Mouse (Mus musculus) megakaryocyte, embryonic 14.5 days (primary cell): ENCODE data around the gene Entpd3. TPM values are rescaled to one million over a fixed set of nuclear protein-coding genes. Genes with fewer than 3 reads are reported as not detected.
"Not testable (repeated sequence)": the region's sequence is repeated elsewhere in the genome, so short reads cannot be mapped to it uniquely, and the experiment has no call there.

Experiments used
- H3K27me3 ChIP-seq: replicated peaks from 2 replicates; pipeline ENCODE3; 2012; ENCODE audit warnings: inconsistent platforms
- H3K36me3 ChIP-seq: replicated peaks from 2 replicates; pipeline ENCODE3; 2012; ENCODE audit warnings: low read length, inconsistent platforms, mixed read lengths
- H3K4me1 ChIP-seq: 2 replicates; pipeline ENCODE4 v1.6.1; 2012; ENCODE audit warnings: inconsistent platforms
- H3K4me3 ChIP-seq: replicated peaks from 2 replicates; pipeline ENCODE3; 2012; ENCODE audit warnings: moderate library complexity, mild to moderate bottlenecking, inconsistent platforms
- H3K9me3 ChIP-seq: 2 replicates; pipeline ENCODE4 v1.6.1; 2012; ENCODE audit warnings: inconsistent platforms
- FLI1 ChIP-seq: IDR thresholded peaks from 2 replicates; pipeline ENCODE4 v1.6.1; 2012; ENCODE audit warnings: low read length, inconsistent platforms, mixed read lengths
- GATA1 ChIP-seq: IDR thresholded peaks from 3 replicates; pipeline ENCODE4 v1.6.1; 2012; ENCODE audit warnings: mixed read lengths, low read length, inconsistent platforms, borderline replicate concordance
- polyA plus RNA-seq: library from polyadenylated mRNA; stranded (reverse); fragments of >175 nt; gene quantifications from 2 replicates; pipeline ENCODE4 v1.2.3, GENCODE M21; 2012; ENCODE audit warnings: low replicate concordance; ENCODE audit not compliant: insufficient read depth

Gene Entpd3
- polyA plus RNA-seq, 1 experiment = not detected

- no peaks in the 10 kb centered on the region for H3K36me3 ChIP-seq
- no peak overlapping the region for H3K4me3 ChIP-seq
- TF ChIP-seq FLI1 = no peak
- peaks cover 35% of the 10 kb centered on the region for H3K9me3 ChIP-seq
- peaks cover 8% of the 10 kb centered on the region for H3K4me1 ChIP-seq
- peaks cover 26% of the 10 kb centered on the region for H3K27me3 ChIP-seq
Measured at GRCm38 (mm10) chr9:120532691-120533090, 6.9 kb upstream of the Entpd3 start.

GRCm38 (mm10) chr9:120533446-120533950 is 6.1 kb upstream of the Entpd3 start:
- not testable (repeated sequence) for H3K4me1 ChIP-seq, H3K4me3 ChIP-seq, H3K36me3 ChIP-seq
- peaks cover 34% of the 10 kb centered on the region for H3K27me3 ChIP-seq
- H3K9me3 ChIP-seq = peaks cover 28% of the 10 kb centered on the region

- Histone ChIP-seq H3K4me3 (no peak overlapping the region), H3K4me1 (peaks cover 20% of the 10 kb centered on the region), H3K9me3 (no peaks in the 10 kb centered on the region), H3K36me3 (no peaks in the 10 kb centered on the region), H3K27me3 (peaks cover 72% of the 10 kb centered on the region)
- TF ChIP-seq FLI1 (no peak), GATA1 (no peak)
Measured at GRCm38 (mm10) chr9:120541411-120541810, 1.8 kb downstream of the Entpd3 start.

- no peak for TF ChIP-seq FLI1
- Histone ChIP-seq H3K27me3 (peaks cover 71% of the 10 kb centered on the region), H3K4me3 (no peak overlapping the region)
Measured at GRCm38 (mm10) chr9:120542241-120542640, 2.6 kb downstream of the Entpd3 start.

GRCm38 (mm10) chr9:120545994-120546393 is 6.4 kb downstream of the Entpd3 start:
- peak overlapping the region; percentile 11 for H3K4me3 ChIP-seq
- H3K4me1 ChIP-seq = peaks cover 19% of the 10 kb centered on the region
- H3K36me3 ChIP-seq = no peaks in the 10 kb centered on the region

More at GRCm38 (mm10) chr9:120542241-120542640, 2.6 kb downstream of the Entpd3 start:
- Histone ChIP-seq H3K9me3 (no peaks in the 10 kb centered on the region), H3K4me1 (peaks cover 28% of the 10 kb centered on the region), H3K36me3 (no peaks in the 10 kb centered on the region)

GRCm38 (mm10) chr9:120546482-120546881 is 6.9 kb downstream of the Entpd3 start:
- H3K36me3 ChIP-seq = no peaks in the 10 kb centered on the region
- TF ChIP-seq FLI1 = no peak
- no peak for TF ChIP-seq GATA1
- H3K4me1 ChIP-seq = peaks cover 19% of the 10 kb centered on the region
- peak overlapping the region; percentile 21 for H3K4me3 ChIP-seq
- peaks cover 62% of the 10 kb centered on the region for H3K27me3 ChIP-seq
- no peaks in the 10 kb centered on the region for H3K9me3 ChIP-seq

More at GRCm38 (mm10) chr9:120545994-120546393, 6.4 kb downstream of the Entpd3 start:
- no peaks in the 10 kb centered on the region for H3K9me3 ChIP-seq
- peaks cover 63% of the 10 kb centered on the region for H3K27me3 ChIP-seq
- TF ChIP-seq GATA1 (no peak), FLI1 (no peak)

- no peak for TF ChIP-seq GATA1
- no peak for TF ChIP-seq FLI1
- no peaks in the 10 kb centered on the region for H3K9me3 ChIP-seq
- H3K4me1 ChIP-seq = peaks cover 19% of the 10 kb centered on the region
- H3K27me3 ChIP-seq = peaks cover 59% of the 10 kb centered on the region
- H3K36me3 ChIP-seq = no peaks in the 10 kb centered on the region
- peak overlapping the region; percentile 28 for H3K4me3 ChIP-seq
Measured at GRCm38 (mm10) chr9:120547026-120547668, 7.5 kb downstream of the Entpd3 start.

GRCm38 (mm10) chr9:120550778-120551177 is 11.2 kb downstream of the Entpd3 start:
- H3K4me1 ChIP-seq = peaks cover 17% of the 10 kb centered on the region
- H3K4me3 ChIP-seq = no peak overlapping the region
- TF ChIP-seq FLI1 (no peak), GATA1 (no peak)
- no peaks in the 10 kb centered on the region for H3K9me3 ChIP-seq
- no peaks in the 10 kb centered on the region for H3K36me3 ChIP-seq
- peaks cover 63% of the 10 kb centered on the region for H3K27me3 ChIP-seq

GRCm38 (mm10) chr9:120563590-120563989 is 24.0 kb downstream of the Entpd3 start:
- Histone ChIP-seq H3K4me1 (peaks cover 46% of the 10 kb centered on the region), H3K27me3 (peaks cover 7% of the 10 kb centered on the region), H3K36me3 (no peaks in the 10 kb centered on the region), H3K9me3 (no peaks in the 10 kb centered on the region), H3K4me3 (no peak overlapping the region)
- no peak for TF ChIP-seq GATA1
- TF ChIP-seq FLI1 = no peak

GRCm38 (mm10) chr9:120564247-120564646 is 24.6 kb downstream of the Entpd3 start:
- Histone ChIP-seq H3K27me3 (peaks cover 5% of the 10 kb centered on the region), H3K4me3 (no peak overlapping the region), H3K4me1 (peaks cover 52% of the 10 kb centered on the region), H3K9me3 (no peaks in the 10 kb centered on the region), H3K36me3 (no peaks in the 10 kb centered on the region)
- no peak for TF ChIP-seq GATA1
- TF ChIP-seq FLI1 = no peak

GRCm38 (mm10) chr9:120566384-120566783 is 26.8 kb downstream of the Entpd3 start:
- Histone ChIP-seq H3K4me1 (peaks cover 65% of the 10 kb centered on the region), H3K36me3 (no peaks in the 10 kb centered on the region), H3K4me3 (no peak overlapping the region), H3K27me3 (peaks cover 2% of the 10 kb centered on the region), H3K9me3 (no peaks in the 10 kb centered on the region)
- TF ChIP-seq GATA1 (no peak), FLI1 (no peak)
